Mouse (Mus musculus) lung, adult 2 months (tissue): ENCODE data around the gene Ankrd44.

Experiments
- CTCF ChIP-seq: fragments of 200-500 bp; IDR thresholded peaks from 2 replicates; pipeline ENCODE4 v1.5.1; 2011; ENCODE audit warnings: mild to moderate bottlenecking, low read length, control low read depth; ENCODE audit not compliant: insufficient read depth
- POLR2A ChIP-seq: fragments of 200-500 bp; IDR thresholded peaks from 2 replicates; pipeline ENCODE4 v1.6.1; 2011; ENCODE audit warnings: low read depth, mild to moderate bottlenecking, control low read depth, low read length, borderline replicate concordance; ENCODE audit errors: extremely low read depth

DNA sequence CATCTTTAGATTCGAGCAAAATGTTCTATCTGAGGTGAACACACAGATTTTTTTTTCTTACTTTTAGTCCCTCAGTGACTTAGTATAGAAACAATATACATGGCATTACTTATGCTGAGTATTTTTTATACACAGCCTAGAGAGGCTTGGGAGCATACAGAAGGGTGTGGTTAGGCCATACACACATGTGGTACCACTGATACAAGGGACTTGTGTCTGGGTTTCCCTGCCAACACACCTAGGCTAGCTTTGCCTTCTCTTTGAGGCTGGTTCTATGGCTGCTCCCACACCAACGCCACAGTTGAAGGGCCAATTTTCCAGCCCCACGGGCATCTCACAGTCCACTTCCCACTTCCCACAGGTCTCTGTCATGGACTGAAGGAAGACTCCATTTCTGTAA is 70.2 kb downstream of the Ankrd44 start:
- TF ChIP-seq POLR2A, result no peak
- TF ChIP-seq CTCF, result no peak
